Mouse (Mus musculus): ENCODE data around the gene Ift140. TPM values are rescaled to one million over a fixed set of nuclear protein-coding genes. Genes with fewer than 3 reads are reported as not detected.

The Ift140 gene
- total RNA-seq, 2 experiments from 2014 or later = 4.9 to 6.6 TPM

Other genes with a start within 250 kb of the Ift140 start
- gene Meiob, start 211.8 kb upstream of the Ift140 start, total RNA-seq (2021) = not detected
- gene Hagh, start 175.9 kb upstream of the Ift140 start, total RNA-seq (2021) = 100 to 1,000 TPM in 1 of 2 experiments, 10 to 100 TPM in 1; 97.1 to 108 TPM
- 10 to 100 TPM; 88.1 to 88.6 TPM for gene Fahd1, start 165.7 kb upstream of the Ift140 start, total RNA-seq (2021)
- gene Igfals, start 150.1 kb upstream of the Ift140 start, total RNA-seq (2021) = 1 to 10 TPM; 6.9 TPM
- gene Nubp2, start 129.7 kb upstream of the Ift140 start, total RNA-seq (2021) = 10 to 100 TPM; 18.2 to 19.4 TPM
- 10 to 100 TPM; 33.4 to 36.3 TPM for gene Spsb3, start 129.4 kb upstream of the Ift140 start, total RNA-seq (2021)
- gene Eme2, start 121.0 kb upstream of the Ift140 start, total RNA-seq (2021) = 10 to 100 TPM; 17.8 to 19.9 TPM
- 100 to 1,000 TPM; 110 to 111 TPM for gene Mrps34, start 121.0 kb upstream of the Ift140 start, total RNA-seq (2021)
- gene Nme3, start 119.6 kb upstream of the Ift140 start, total RNA-seq (2021) = 10 to 100 TPM; 33.9 to 35.6 TPM
- 10 to 100 TPM; 65.1 to 70.2 TPM for gene Mapk8ip3, start 79.1 kb upstream of the Ift140 start, total RNA-seq (2021)
- 1 to 10 TPM; 8.4 to 8.6 TPM for gene Jpt2, start 55.4 kb upstream of the Ift140 start, total RNA-seq (2021)
- 10 to 100 TPM; 10.8 to 13.3 TPM for gene Cramp1l, start 297 bp upstream of the Ift140 start, total RNA-seq (2021)
- gene Tmem204, start 67.5 kb downstream of the Ift140 start, total RNA-seq (2021) = 10 to 100 TPM; 34.5 to 41.7 TPM
- 10 to 100 TPM; 10.8 to 12.2 TPM for gene Telo2, start 99.9 kb downstream of the Ift140 start, total RNA-seq (2021)
- 1 to 10 TPM; 3.7 to 6.7 TPM for gene Ptx4, start 104.7 kb downstream of the Ift140 start, total RNA-seq (2021)
- gene Clcn7, start 117.3 kb downstream of the Ift140 start, total RNA-seq (2021) = 10 to 100 TPM; 25.5 to 27.5 TPM
- not detected for gene Ccdc154, start 146.4 kb downstream of the Ift140 start, total RNA-seq (2021)
- not detected for gene Gm38655, start 159.4 kb downstream of the Ift140 start, total RNA-seq (2021)
- gene BC003965, start 168.5 kb downstream of the Ift140 start, total RNA-seq (2021) = 10 to 100 TPM; 22.1 to 23.2 TPM
- 1 to 10 TPM; 8.4 to 9.6 TPM for gene Unkl, start 172.3 kb downstream of the Ift140 start, total RNA-seq (2021)
- 10 to 100 TPM; 10.8 to 12.3 TPM for gene Gnptg, start 224.0 kb downstream of the Ift140 start, total RNA-seq (2021)
- gene Tsr3, start 224.1 kb downstream of the Ift140 start, total RNA-seq (2021) = 1 to 10 TPM; 7.4 to 8.7 TPM
- gene Baiap3, start 240.3 kb downstream of the Ift140 start, total RNA-seq (2021) = under 1 TPM; 0.55 to 0.61 TPM